Mouse (Mus musculus) left cerebral cortex, adult 2 months (tissue): Measurements from ENCODE around the gene Tmem33. TPM values are rescaled to one million over a fixed set of nuclear protein-coding genes. Genes with fewer than 3 reads are reported as not detected.

Experiments
- DNase-seq, 2 experiments: peaks; one replicate each; pipeline ENCODE4 v3.0.0; 2021 to 2022; ENCODE audit warnings: low spot score in 2 of 2, mixed read lengths in 1 of 2; ENCODE audit errors: extremely low spot score in 1 of 2
- H3K27ac ChIP-seq: fragments of 200-600 bp; 2 replicates; pipeline ENCODE4 v1.8.1; 2022
- H3K4me3 ChIP-seq: fragments of 200-600 bp; 2 replicates; pipeline ENCODE4 v1.8.1; 2022
- CTCF ChIP-seq: fragments of 200-600 bp; IDR thresholded peaks from 2 replicates; pipeline ENCODE4 v1.8.1; 2022; ENCODE audit warnings: antibody characterized with exemption, mild to moderate bottlenecking, moderate library complexity
- intact Hi-C: fragments of 180-260 bp; cut with DNase I; formaldehyde crosslinking; loops from one replicate; pipeline ENCODE4 v1.15.1; 2025
- total RNA-seq, 2 experiments: library from RNA; stranded (reverse); gene quantifications; 2 replicates each; pipeline ENCODE4 v1.2.3; 2021

Tmem33 gene
- total RNA-seq, 2 experiments from 2014 or later = 90.2 to 92.8 TPM

DNA sequence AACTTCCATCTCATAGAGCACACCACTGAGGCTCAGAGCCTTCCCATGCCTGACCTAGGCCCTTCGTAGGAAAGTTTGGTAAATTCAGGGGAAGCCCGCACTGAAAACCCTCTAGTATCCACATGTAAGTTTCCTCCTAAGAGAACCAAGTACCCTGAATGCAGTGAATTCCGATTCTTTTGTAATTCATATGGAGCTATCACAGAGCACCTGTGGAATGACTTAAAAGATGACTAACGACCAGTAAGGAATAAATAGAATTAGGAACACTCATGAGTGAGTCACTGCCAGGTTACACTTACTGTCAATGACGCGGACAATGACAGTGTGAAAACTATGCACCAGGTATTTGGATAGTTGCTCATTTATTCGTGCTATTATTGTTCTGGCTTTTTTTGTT is 34.6 kb upstream of the Tmem33 start:
- intact Hi-C loops = loop anchor here (2.0 kb wide), 1 partner anchor 123 kb away; no protein-coding TSS in a partner anchor

DNA sequence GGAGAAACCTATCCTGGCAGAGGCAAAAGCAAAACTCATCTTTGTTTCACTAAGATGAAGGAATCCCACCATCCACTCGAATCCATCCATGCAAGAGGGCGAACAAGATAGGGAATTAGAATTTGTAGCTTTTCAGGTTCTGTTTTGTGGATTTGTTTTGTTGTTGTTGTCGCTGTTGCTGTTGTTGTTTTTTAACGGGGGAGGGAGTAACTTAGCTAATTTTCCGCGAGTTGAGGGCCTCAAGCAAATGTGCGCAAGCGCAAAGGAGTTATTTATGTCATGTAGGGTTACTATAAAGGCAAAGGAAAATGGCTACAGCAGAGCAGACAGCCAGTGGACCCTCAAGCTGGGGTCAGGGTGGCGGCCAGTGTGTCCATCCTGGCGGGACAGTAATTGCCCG is 33.1 kb upstream of the Tmem33 start:
- Histone ChIP-seq H3K27ac (no peak overlapping the region), H3K4me3 (no peak overlapping the region)
- intact Hi-C loops = no loop called here
- no peak for DNase-seq
- no peak for TF ChIP-seq CTCF

More for the DNA sequence above, 34.6 kb upstream of the Tmem33 start:
- no peak overlapping the region for H3K27ac ChIP-seq
- no peak for TF ChIP-seq CTCF
- DNase-seq = no peak
- no peak overlapping the region for H3K4me3 ChIP-seq

GRCm38 (mm10) chr5:67227682-67228444 is 32.5 kb upstream of the Tmem33 start:
- intact Hi-C loops = no loop called here
- TF ChIP-seq CTCF = no peak
- DNase-seq = no peak
- Histone ChIP-seq H3K27ac (no peak overlapping the region), H3K4me3 (no peak overlapping the region)

GRCm38 (mm10) chr5:67234682-67235081 is 25.7 kb upstream of the Tmem33 start:
- DNase-seq = no peak
- H3K27ac ChIP-seq = no peak overlapping the region
- intact Hi-C loops = no loop called here
- no peak for TF ChIP-seq CTCF
- no peak overlapping the region for H3K4me3 ChIP-seq

DNA sequence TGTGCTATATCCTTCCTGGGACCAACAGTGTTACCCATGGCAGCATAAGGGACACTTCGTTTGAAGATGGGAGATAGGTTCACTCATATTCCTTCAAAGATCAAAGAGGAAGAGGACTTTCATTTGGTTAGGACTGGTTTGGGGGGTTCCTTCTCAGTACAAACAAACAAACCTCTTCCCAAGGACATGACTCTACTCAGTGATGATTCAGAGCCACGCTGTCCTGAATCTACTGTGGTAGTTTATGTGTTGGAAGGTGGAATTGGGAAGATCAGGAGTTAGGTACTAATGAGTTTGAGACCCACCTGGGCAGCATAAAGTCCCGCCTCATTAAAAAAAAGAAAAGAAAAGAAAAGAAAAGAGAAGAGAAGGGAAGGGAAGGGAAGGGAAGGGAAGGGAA is 24.9 kb upstream of the Tmem33 start:
- H3K27ac ChIP-seq = no peak overlapping the region
- DNase-seq = no peak
- no peak overlapping the region for H3K4me3 ChIP-seq
- no peak for TF ChIP-seq CTCF
- intact Hi-C loops = no loop called here

DNA sequence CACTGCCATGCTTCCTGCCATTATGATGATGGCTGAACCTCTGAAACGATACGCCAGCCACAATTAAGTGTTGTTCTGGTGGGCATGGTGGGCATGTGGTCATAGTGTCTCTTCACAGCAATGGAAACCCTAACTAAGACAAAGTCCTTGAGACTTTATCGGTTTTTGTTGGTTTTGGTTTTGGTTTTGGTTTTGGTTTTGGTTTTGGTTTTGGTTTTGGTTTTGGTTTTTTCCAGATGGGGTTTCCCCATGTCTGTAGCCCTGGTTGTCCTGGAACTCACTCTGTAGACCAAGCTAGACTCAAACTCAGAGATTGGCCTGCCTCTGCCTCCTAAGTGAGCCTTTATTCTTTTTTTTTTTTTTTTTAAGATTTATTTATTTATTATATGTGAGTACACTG is 23.8 kb upstream of the Tmem33 start:
- no peak overlapping the region for H3K4me3 ChIP-seq
- intact Hi-C loops = no loop called here
- no peak overlapping the region for H3K27ac ChIP-seq
- DNase-seq = no peak
- TF ChIP-seq CTCF = no peak

- no peak for DNase-seq
- H3K27ac ChIP-seq = no peak overlapping the region
- intact Hi-C loops = loop anchor here (1.0 to 2.0 kb wide), 2 partner anchors 190 to 542 kb away; no protein-coding TSS in a partner anchor
- H3K4me3 ChIP-seq = no peak overlapping the region
- peak; percentile 79 for TF ChIP-seq CTCF
Measured at GRCm38 (mm10) chr5:67238303-67238702, 22.1 kb upstream of the Tmem33 start.

DNA sequence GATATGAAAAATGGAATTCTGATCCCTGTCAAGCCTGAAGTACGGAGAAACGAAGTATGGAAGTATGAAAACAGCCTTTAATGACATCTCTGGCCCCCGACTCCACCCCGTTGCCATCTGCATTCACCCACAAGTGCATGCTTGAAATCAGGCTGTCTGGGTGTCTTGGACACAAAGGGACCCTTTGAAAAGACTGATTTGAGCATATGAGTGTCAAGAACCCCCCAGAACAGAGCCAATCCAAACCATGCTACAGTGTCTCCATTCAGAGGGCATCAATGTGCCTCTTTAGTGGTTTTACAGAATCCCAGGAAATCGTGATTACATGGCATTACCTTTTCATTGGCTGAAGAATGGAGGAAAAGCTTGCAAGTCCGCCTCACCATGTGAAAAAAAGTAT is 18.7 kb upstream of the Tmem33 start:
- intact Hi-C loops = no loop called here
- H3K27ac ChIP-seq = no peak overlapping the region
- no peak for TF ChIP-seq CTCF
- no peak for DNase-seq
- H3K4me3 ChIP-seq = no peak overlapping the region

GRCm38 (mm10) chr5:67243231-67243630 is 17.1 kb upstream of the Tmem33 start:
- intact Hi-C loops = no loop called here
- TF ChIP-seq CTCF = no peak
- Histone ChIP-seq H3K4me3 (no peak overlapping the region), H3K27ac (no peak overlapping the region)
- DNase-seq = no peak

GRCm38 (mm10) chr5:67252261-67252660 is 8.1 kb upstream of the Tmem33 start:
- Histone ChIP-seq H3K27ac (no peak overlapping the region), H3K4me3 (no peak overlapping the region)
- no peak for DNase-seq
- TF ChIP-seq CTCF = no peak
- intact Hi-C loops = no loop called here

- peak in 1 of 2 experiments; percentile 12 for DNase-seq
- H3K27ac ChIP-seq = no peak overlapping the region
- intact Hi-C loops = no loop called here
- no peak overlapping the region for H3K4me3 ChIP-seq
- TF ChIP-seq CTCF = no peak
Measured at GRCm38 (mm10) chr5:67255664-67256063, 4.7 kb upstream of the Tmem33 start.

DNA sequence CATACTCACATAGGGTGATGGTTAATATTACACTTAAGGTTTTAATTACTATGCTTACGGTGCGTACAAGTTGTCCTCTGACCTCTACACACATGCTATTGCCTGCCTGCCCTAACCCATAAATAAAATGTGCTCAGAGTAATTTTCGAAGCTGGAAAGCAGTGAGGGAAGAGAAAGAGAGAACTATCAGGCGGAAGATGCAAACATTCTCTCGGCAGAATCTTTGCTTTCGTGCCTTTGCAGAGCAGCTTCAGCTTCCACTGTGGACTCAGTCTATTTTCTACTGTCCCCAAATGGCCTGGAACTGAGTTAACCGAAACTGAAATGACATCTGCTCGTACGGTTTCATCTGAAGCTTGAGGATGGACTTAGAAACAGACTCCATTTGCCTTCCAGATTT is 1.9 kb upstream of the Tmem33 start:
- no peak for DNase-seq
- TF ChIP-seq CTCF = no peak
- Histone ChIP-seq H3K27ac (peak overlapping the region; percentile 16; the same call in 1 of the 2 replicates), H3K4me3 (no peak overlapping the region)
- intact Hi-C loops = no loop called here

GRCm38 (mm10) chr5:67260159-67260530 is 220 bp upstream of the Tmem33 start:
- TF ChIP-seq CTCF = no peak
- peak overlapping the region; percentile 83 for H3K4me3 ChIP-seq
- H3K27ac ChIP-seq = peak overlapping the region; percentile 94; the same call in 1 of the 2 replicates
- intact Hi-C loops = loop anchor here (2.0 kb wide), 1 partner anchor 47 kb away; the partner anchor contains the start of gene Slc30a9
- no peak for DNase-seq
